ENCODE assay signal across 13 mouse cellular contexts in genomic region chr15:13175978-13176377, GRCm38 (mm10). TPM values are rescaled to one million over a fixed set of nuclear protein-coding genes. Genes with fewer than 3 reads are reported as not detected.
DNase-seq lines count a peak whose midpoint lies in the region; ATAC-seq and TF ChIP-seq lines count a peak whose summit lies in the region.
"Had no signal": no experiment of that assay in that cellular context is flagged by ENCODE, and none has a peak within 500 bp of the region (broad histone marks: within the 10 kb centered on the region; RNA-seq: fewer than 3 reads in every experiment).

No protein-coding gene starts in this region.

- TF ChIP-seq POLR2A in brain, embryonic 14.5 days (IDR thresholded peaks at IDR 0.05; ENCODE audit: borderline replicate concordance, extremely low read depth, insufficient read depth, insufficient read length, poor library complexity, severe bottlenecking) = no peak

- H3K36me3 ChIP-seq in forebrain, embryonic 10.5 days (replicated peaks) = no peaks in the 10 kb centered on the region
- H3K36me3 ChIP-seq in forebrain, embryonic 14.5 days (ENCODE audit: control insufficient read depth, insufficient read depth, low read length) = no peaks in the 10 kb centered on the region
- no peaks in the 10 kb centered on the region for H3K36me3 ChIP-seq in limb, embryonic 13.5 days

- H3K4me3 ChIP-seq in forebrain, embryonic 10.5 days = no peak overlapping the region
- H3K4me3 ChIP-seq in forebrain, embryonic 14.5 days (ENCODE audit: low read depth, low read length) = no peak overlapping the region
- no peak overlapping the region for H3K4me3 ChIP-seq in left cerebral cortex, adult 2 months
- H3K4me3 ChIP-seq in limb, embryonic 13.5 days = no peak overlapping the region

- no peak for ATAC-seq in forebrain, embryonic 14.5 days
- no peak for ATAC-seq in limb, embryonic 13.5 days (ENCODE audit: low FRiP score, low read depth)

- H3K27me3 ChIP-seq in forebrain, embryonic 10.5 days (ENCODE audit: poor library complexity, severe bottlenecking) = peaks cover 42% of the 10 kb centered on the region
- H3K27me3 ChIP-seq in forebrain, embryonic 14.5 days (replicated peaks; ENCODE audit: control insufficient read depth, insufficient read depth, low read length) = no peaks in the 10 kb centered on the region
- H3K27me3 ChIP-seq in limb, embryonic 13.5 days = peaks cover 21% of the 10 kb centered on the region

- intact Hi-C loops in left cerebral cortex, adult 2 months (cut with DNase I) = no loop called here
- intact Hi-C loops in left cerebral cortex, postnatal 4 days (cut with DNase I) = loop anchor here (10.0 kb wide), 1 partner anchor 91 kb away; no protein-coding TSS in a partner anchor

- no peak overlapping the region for H3K4me2 ChIP-seq in forebrain, embryonic 14.5 days (ENCODE audit: low read length)
- 0 out of 2 replicates have a peak overlapping the region, but pooled peaks have one; percentile 16 for H3K4me2 ChIP-seq in limb, embryonic 13.5 days (replicated peaks)

- peak; percentile 30 for DNase-seq in forebrain, embryonic 10.5 days (ENCODE audit: extremely low spot score, low spot score)
- DNase-seq in forebrain, embryonic 14.5 days (ENCODE audit: low spot score) = no peak
- DNase-seq in left cerebral cortex, adult 2 months (ENCODE audit: extremely low spot score in 1 of 2, low spot score in 2 of 2) = no peak
- DNase-seq in left cerebral cortex, postnatal 4 days = no peak
- DNase-seq in brain, embryonic 14.5 days (ENCODE audit: low read depth) = peak; percentile 40
- no peak for DNase-seq in left cerebral cortex, adult 8-10 months (ENCODE audit: low spot score in 2 of 2)
- no peak for DNase-seq in kidney, adult 8-10 months
- DNase-seq: B cell, adult 2 months; gastrocnemius, postnatal 36 days; lung, postnatal 10 days; spleen, adult 18-20 months had no signal

- H3K9me3 ChIP-seq in forebrain, embryonic 10.5 days = no peaks in the 10 kb centered on the region
- no peaks in the 10 kb centered on the region for H3K9me3 ChIP-seq in forebrain, embryonic 14.5 days (replicated peaks; ENCODE audit: control insufficient read depth, low read length)
- no peaks in the 10 kb centered on the region for H3K9me3 ChIP-seq in limb, embryonic 13.5 days

- WGBS in forebrain, embryonic 10.5 days = 19% methylated on average over 9 of the region's 9 CpGs
- 34% methylated on average over 9 of the region's 9 CpGs for WGBS in forebrain, embryonic 14.5 days
- whole genome bisulfite sequencing in limb, embryonic 13.5 days = 12% methylated on average over 9 of the region's 9 CpGs

- H3K27ac ChIP-seq in forebrain, embryonic 10.5 days = 0 out of 2 replicates have a peak overlapping the region, but pooled peaks have one; percentile 48
- no peak overlapping the region for H3K27ac ChIP-seq in forebrain, embryonic 14.5 days (ENCODE audit: low read depth, low read length)
- no peak overlapping the region for H3K27ac ChIP-seq in left cerebral cortex, adult 2 months
- no peak overlapping the region for H3K27ac ChIP-seq in limb, embryonic 13.5 days

- no peak overlapping the region for H3K9ac ChIP-seq in forebrain, embryonic 14.5 days (ENCODE audit: low read length)
- no peak overlapping the region for H3K9ac ChIP-seq in limb, embryonic 13.5 days

- TF ChIP-seq CTCF in left cerebral cortex, adult 2 months (IDR thresholded peaks at IDR 0.05) = peak; percentile 34
- peak; percentile 10; the same call in 1 of the 2 replicates for TF ChIP-seq CTCF in brain, embryonic 14.5 days (IDR thresholded peaks at IDR 0.05; ENCODE audit: borderline replicate concordance, extremely low read depth, insufficient read depth, insufficient read length)

- H3K4me1 ChIP-seq in forebrain, embryonic 10.5 days = peaks cover 36% of the 10 kb centered on the region
- peaks cover 14% of the 10 kb centered on the region for H3K4me1 ChIP-seq in forebrain, embryonic 14.5 days (ENCODE audit: control insufficient read depth, insufficient read depth, low read length)
- H3K4me1 ChIP-seq in limb, embryonic 13.5 days = peaks cover 19% of the 10 kb centered on the region

RNA-seq across cellular contexts. Expression of gene Cdh6, which starts 2.5 kb away (rescaled TPM):
- 13.6 and 16.8 TPM in 2 replicates for polyA plus RNA-seq in forebrain, embryonic 10.5 days (2016; fragmentation: Nextera tagmentation; extraction: Ambion mirVana)
- polyA plus RNA-seq in forebrain, embryonic 14.5 days (2014; fragmentation: Nextera tagmentation; extraction: Ambion mirVana) = 4.5 and 6.9 TPM in 2 replicates
- 10 to 100 TPM; 21.3 to 25.3 TPM for total RNA-seq in left cerebral cortex, adult 2 months (2021)
- 10 to 100 TPM; 41.6 to 47.7 TPM for total RNA-seq in left cerebral cortex, postnatal 4 days (2021)
- polyA plus RNA-seq in brain, embryonic 14.5 days (2012; rRNA removed) = 3.2 and 7.8 TPM in 2 replicates
- 13.3 and 14.3 TPM in 2 replicates for polyA plus RNA-seq in limb, embryonic 13.5 days (2015; fragmentation: Nextera tagmentation; extraction: Ambion mirVana)
- 10 to 100 TPM; 17.0 to 21.4 (median 19.0) TPM for total RNA-seq in left cerebral cortex, adult 8-10 months (2022)
- total RNA-seq: monocyte, adult 5-6 weeks had no signal

Comparison
In these comparisons a context has a peak if more than half of its experiments do, and no peak if none do; other contexts are left out.
1. DNase-seq: peak in forebrain, embryonic 10.5 days (single experiment) and brain, embryonic 14.5 days (single experiment); none in forebrain, embryonic 14.5 days (single experiment), left cerebral cortex, adult 2 months (0 of 2), left cerebral cortex, postnatal 4 days (single experiment), left cerebral cortex, adult 8-10 months (0 of 2) and kidney, adult 8-10 months (0 of 2).